Mouse (Mus musculus): ENCODE data around the gene Pomgnt2. TPM values are rescaled to one million over a fixed set of nuclear protein-coding genes. Genes with fewer than 3 reads are reported as not detected.

Gene Pomgnt2
- polyA plus RNA-seq, 1 experiment from 2014 or later = 8.8 TPM

DNA sequence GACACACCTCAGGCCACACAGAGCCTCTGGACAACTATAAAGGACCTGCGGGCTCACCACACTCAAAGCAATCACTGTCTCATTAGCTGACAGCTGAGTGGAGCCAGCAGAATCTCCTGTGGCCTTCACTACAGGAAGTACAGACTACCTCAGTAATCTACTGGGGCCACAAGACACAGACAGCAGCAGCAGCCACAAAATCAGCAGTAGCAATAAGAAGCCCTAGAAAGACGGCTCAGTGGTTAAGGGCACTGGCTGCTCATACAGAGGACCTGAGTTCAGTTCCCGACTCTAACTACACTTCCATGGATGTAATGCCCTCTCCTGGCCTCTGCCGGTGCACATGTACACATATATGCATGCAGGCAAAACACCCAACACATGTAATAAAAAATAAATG lies 23.4 kb upstream of the Pomgnt2 start:
- Histone ChIP-seq H3K27ac (ENCODE audit: low read depth, low read length) (no peak overlapping the region), H3K4me2 (no peak overlapping the region), H3K4me1 (ENCODE audit: control insufficient read depth, insufficient read depth, low read length) (peaks cover 9% of the 10 kb centered on the region), H3K9me3 (replicated peaks; ENCODE audit: control insufficient read depth, low read length) (no peaks in the 10 kb centered on the region), H3K9ac (ENCODE audit: low read depth, low read length) (no peak overlapping the region), H3K36me3 (ENCODE audit: control insufficient read depth, insufficient read depth, low read length) (no peaks in the 10 kb centered on the region), H3K27me3 (ENCODE audit: control insufficient read depth, insufficient read depth, low read length) (no peaks in the 10 kb centered on the region), H3K4me3 (ENCODE audit: low read depth, low read length) (no peak overlapping the region)
- ATAC-seq (replicated peaks; ENCODE audit: insufficient number of reproducible peaks, low FRiP score, low TSS enrichment) = no peak
- 74% methylated on average over 4 of the region's 4 CpGs for WGBS (ENCODE audit: insufficient replicate concordance)

DNA sequence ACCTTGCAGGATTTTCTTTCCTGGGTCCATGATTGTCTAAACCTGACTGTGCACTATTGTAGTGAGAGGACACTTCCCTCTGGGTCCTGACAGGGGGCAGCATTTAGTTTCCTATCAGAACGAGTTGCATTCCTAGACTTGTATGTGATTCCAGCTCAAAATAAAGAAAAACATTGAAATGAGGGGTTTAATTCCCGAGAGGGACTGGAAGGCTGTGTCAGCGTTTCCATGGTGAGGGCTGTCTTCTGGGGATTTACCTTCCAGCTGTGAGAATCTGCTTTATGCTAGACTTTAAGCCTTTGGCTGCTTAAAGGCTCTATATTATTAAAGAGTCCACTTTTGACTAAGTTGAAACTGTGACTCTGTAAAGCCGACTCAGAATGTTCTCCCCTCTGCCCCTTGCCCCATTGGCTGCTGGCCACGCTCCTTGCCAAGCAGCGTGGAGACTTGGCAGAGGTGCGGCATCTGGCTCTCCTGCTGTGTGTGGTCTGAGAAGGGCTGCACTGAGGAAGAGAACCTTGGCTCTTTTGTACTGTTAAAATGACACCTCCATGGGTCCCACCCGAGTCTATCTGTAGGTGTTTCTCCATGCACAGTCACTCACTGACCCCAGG lies 22.0 kb upstream of the Pomgnt2 start:
- Histone ChIP-seq H3K9me3 (replicated peaks; ENCODE audit: control insufficient read depth, low read length) (no peaks in the 10 kb centered on the region), H3K36me3 (ENCODE audit: control insufficient read depth, insufficient read depth, low read length) (no peaks in the 10 kb centered on the region), H3K4me2 (no peak overlapping the region; the same call in 1 of the 2 replicates), H3K4me3 (ENCODE audit: low read depth, low read length) (no peak overlapping the region), H3K9ac (ENCODE audit: low read depth, low read length) (no peak overlapping the region), H3K4me1 (ENCODE audit: control insufficient read depth, insufficient read depth, low read length) (peaks cover 9% of the 10 kb centered on the region), H3K27ac (ENCODE audit: low read depth, low read length) (0 out of 2 replicates have a peak overlapping the region, but pooled peaks have one; percentile 35), H3K27me3 (ENCODE audit: control insufficient read depth, insufficient read depth, low read length) (no peaks in the 10 kb centered on the region)
- WGBS (ENCODE audit: insufficient replicate concordance) = 20% methylated on average over 8 of the region's 8 CpGs
- peak; percentile 54; the same call in 1 of the 2 replicates for ATAC-seq (replicated peaks; ENCODE audit: insufficient number of reproducible peaks, low FRiP score, low TSS enrichment)

DNA sequence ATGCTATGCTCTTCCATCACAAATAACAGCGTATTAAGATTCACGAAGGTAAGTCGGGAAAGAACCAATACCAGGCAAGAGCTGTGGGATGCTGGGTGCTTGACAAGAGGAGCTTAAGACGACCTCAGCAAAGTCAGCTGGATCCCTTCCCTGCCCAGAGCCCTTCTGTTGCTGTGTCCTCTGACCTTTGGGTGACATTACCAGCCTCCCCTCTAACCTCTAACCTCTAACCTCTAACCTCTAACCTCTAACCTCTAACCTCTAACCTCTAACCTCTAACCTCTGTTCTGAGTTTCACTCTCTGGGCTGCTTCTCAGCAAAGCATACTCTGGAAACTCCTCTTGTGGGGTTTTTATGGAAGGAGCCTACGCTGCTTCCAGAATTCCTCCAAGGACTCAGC lies 21.2 kb upstream of the Pomgnt2 start:
- no peaks in the 10 kb centered on the region for H3K36me3 ChIP-seq (ENCODE audit: control insufficient read depth, insufficient read depth, low read length)
- H3K4me3 ChIP-seq (ENCODE audit: low read depth, low read length) = no peak overlapping the region
- no peak for ATAC-seq (replicated peaks; ENCODE audit: insufficient number of reproducible peaks, low FRiP score, low TSS enrichment)
- no peak overlapping the region for H3K27ac ChIP-seq (ENCODE audit: low read depth, low read length)
- no peak overlapping the region for H3K4me2 ChIP-seq
- peaks cover 5% of the 10 kb centered on the region for H3K4me1 ChIP-seq (ENCODE audit: control insufficient read depth, insufficient read depth, low read length)
- 75% methylated on average over 5 of the region's 5 CpGs for WGBS (ENCODE audit: insufficient replicate concordance)
- no peak overlapping the region for H3K9ac ChIP-seq (ENCODE audit: low read depth, low read length)
- H3K9me3 ChIP-seq (replicated peaks; ENCODE audit: control insufficient read depth, low read length) = no peaks in the 10 kb centered on the region
- no peaks in the 10 kb centered on the region for H3K27me3 ChIP-seq (ENCODE audit: control insufficient read depth, insufficient read depth, low read length)

DNA sequence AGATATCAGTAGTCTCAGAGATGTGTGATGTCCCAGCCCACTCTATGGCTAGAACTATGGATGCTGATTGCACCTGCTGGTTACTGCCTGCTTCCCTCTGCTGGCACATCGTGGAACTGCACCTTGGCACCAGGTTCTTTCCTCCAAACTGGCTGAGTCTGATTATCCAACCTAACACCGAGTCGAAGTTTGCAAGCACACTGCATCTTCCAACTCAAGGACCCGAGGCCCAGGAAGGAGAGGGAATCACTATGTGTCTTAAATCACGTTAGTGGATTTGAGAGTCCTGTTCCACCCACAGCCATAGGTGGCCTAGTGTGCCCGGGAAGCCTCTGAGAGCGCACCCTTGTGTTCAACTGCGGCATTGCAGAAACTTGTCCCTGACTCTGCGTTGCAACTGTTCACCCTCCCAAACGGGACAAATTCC lies 17.3 kb upstream of the Pomgnt2 start:
- Histone ChIP-seq H3K27ac (ENCODE audit: low read depth, low read length) (no peak overlapping the region), H3K4me3 (ENCODE audit: low read depth, low read length) (no peak overlapping the region), H3K27me3 (ENCODE audit: control insufficient read depth, insufficient read depth, low read length) (no peaks in the 10 kb centered on the region), H3K9ac (ENCODE audit: low read depth, low read length) (no peak overlapping the region), H3K36me3 (ENCODE audit: control insufficient read depth, insufficient read depth, low read length) (no peaks in the 10 kb centered on the region), H3K9me3 (replicated peaks; ENCODE audit: control insufficient read depth, low read length) (no peaks in the 10 kb centered on the region), H3K4me1 (ENCODE audit: control insufficient read depth, insufficient read depth, low read length) (peaks cover 5% of the 10 kb centered on the region), H3K4me2 (no peak overlapping the region)
- 17% methylated on average over 10 of the region's 10 CpGs for WGBS (ENCODE audit: insufficient replicate concordance)
- ATAC-seq (replicated peaks; ENCODE audit: insufficient number of reproducible peaks, low FRiP score, low TSS enrichment) = no peak

DNA sequence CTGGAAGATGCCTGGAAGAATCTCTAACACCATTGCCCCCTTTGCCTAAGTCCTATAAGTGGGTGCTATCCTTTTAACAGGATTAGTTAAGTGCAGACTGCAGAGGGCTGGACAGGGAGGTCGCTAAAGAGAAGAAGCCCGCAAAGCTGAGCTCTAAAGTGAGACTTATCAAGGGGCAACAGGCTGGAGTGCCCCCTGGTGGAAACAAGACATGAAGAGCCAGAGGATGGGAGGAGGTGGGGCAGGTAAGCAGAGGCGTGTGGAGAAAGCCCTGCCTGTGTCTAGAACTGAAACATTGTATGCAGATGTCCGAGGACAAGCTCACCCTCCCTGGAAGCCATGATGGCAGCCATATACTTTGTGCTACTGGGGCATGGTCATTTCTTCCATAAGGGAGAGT lies 16.7 kb upstream of the Pomgnt2 start:
- Histone ChIP-seq H3K27me3 (ENCODE audit: control insufficient read depth, insufficient read depth, low read length) (no peaks in the 10 kb centered on the region), H3K9me3 (replicated peaks; ENCODE audit: control insufficient read depth, low read length) (no peaks in the 10 kb centered on the region), H3K36me3 (ENCODE audit: control insufficient read depth, insufficient read depth, low read length) (no peaks in the 10 kb centered on the region), H3K4me3 (ENCODE audit: low read depth, low read length) (no peak overlapping the region), H3K27ac (ENCODE audit: low read depth, low read length) (no peak overlapping the region), H3K4me1 (ENCODE audit: control insufficient read depth, insufficient read depth, low read length) (no peaks in the 10 kb centered on the region; the same call in 1 of the 2 replicates), H3K4me2 (no peak overlapping the region), H3K9ac (ENCODE audit: low read depth, low read length) (no peak overlapping the region)
- WGBS (ENCODE audit: insufficient replicate concordance) = 63% methylated on average over 4 of the region's 4 CpGs
- no peak for ATAC-seq (replicated peaks; ENCODE audit: insufficient number of reproducible peaks, low FRiP score, low TSS enrichment)

DNA sequence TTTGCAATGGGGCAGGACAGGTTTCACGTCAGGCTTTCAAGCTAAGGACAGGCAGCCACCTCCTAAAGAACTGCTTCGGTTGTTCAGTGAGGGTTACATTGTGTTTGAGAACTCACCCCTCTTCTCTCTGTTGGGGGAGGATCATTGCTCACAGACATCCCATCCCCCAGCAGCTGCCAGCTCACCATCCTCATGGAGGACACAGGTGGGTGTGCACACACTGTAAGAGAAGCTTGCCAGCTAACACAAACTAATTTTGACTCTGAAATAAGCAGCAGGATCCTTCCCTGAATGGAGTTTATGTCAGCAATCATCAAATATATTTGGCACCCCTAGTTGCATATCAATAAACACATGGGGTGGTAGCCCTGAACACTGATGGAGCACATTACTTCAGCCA lies 15.9 kb upstream of the Pomgnt2 start:
- H3K4me3 ChIP-seq (ENCODE audit: low read depth, low read length) = no peak overlapping the region
- no peak for ATAC-seq (replicated peaks; ENCODE audit: insufficient number of reproducible peaks, low FRiP score, low TSS enrichment)
- H3K4me1 ChIP-seq (ENCODE audit: control insufficient read depth, insufficient read depth, low read length) = no peaks in the 10 kb centered on the region; the same call in 1 of the 2 replicates
- WGBS (ENCODE audit: insufficient replicate concordance) = 81% methylated on average over 2 of the region's 2 CpGs
- H3K9me3 ChIP-seq (replicated peaks; ENCODE audit: control insufficient read depth, low read length) = no peaks in the 10 kb centered on the region
- H3K36me3 ChIP-seq (ENCODE audit: control insufficient read depth, insufficient read depth, low read length) = no peaks in the 10 kb centered on the region
- H3K27me3 ChIP-seq (ENCODE audit: control insufficient read depth, insufficient read depth, low read length) = no peaks in the 10 kb centered on the region
- H3K27ac ChIP-seq (ENCODE audit: low read depth, low read length) = no peak overlapping the region
- H3K9ac ChIP-seq (ENCODE audit: low read depth, low read length) = no peak overlapping the region
- no peak overlapping the region for H3K4me2 ChIP-seq

DNA sequence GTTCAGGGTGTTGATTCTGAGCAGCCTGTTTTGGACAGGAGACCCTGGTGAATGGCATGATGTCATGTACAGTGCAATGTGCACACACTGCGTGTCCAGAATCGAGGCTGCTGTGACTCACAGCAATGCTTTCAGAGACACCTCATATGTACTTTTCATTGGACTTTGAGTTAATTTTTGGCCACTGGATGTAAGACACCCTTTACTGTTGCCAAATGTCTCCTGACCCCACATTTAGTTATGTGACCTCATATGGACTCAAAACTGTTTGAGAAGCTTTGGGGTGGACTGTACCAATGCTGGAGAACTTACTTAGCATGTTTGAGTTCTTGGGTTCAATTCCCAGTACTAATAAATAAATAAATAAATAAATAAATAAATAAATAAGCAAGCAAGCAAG lies 13.8 kb upstream of the Pomgnt2 start:
- Histone ChIP-seq H3K27ac (ENCODE audit: low read depth, low read length) (no peak overlapping the region), H3K27me3 (ENCODE audit: control insufficient read depth, insufficient read depth, low read length) (no peaks in the 10 kb centered on the region), H3K9me3 (replicated peaks; ENCODE audit: control insufficient read depth, low read length) (no peaks in the 10 kb centered on the region), H3K36me3 (ENCODE audit: control insufficient read depth, insufficient read depth, low read length) (no peaks in the 10 kb centered on the region), H3K9ac (ENCODE audit: low read depth, low read length) (no peak overlapping the region), H3K4me1 (ENCODE audit: control insufficient read depth, insufficient read depth, low read length) (no peaks in the 10 kb centered on the region), H3K4me3 (ENCODE audit: low read depth, low read length) (no peak overlapping the region), H3K4me2 (no peak overlapping the region)
- ATAC-seq (replicated peaks; ENCODE audit: insufficient number of reproducible peaks, low FRiP score, low TSS enrichment) = no peak
- 86% methylated on average over 2 of the region's 2 CpGs for WGBS (ENCODE audit: insufficient replicate concordance)

DNA sequence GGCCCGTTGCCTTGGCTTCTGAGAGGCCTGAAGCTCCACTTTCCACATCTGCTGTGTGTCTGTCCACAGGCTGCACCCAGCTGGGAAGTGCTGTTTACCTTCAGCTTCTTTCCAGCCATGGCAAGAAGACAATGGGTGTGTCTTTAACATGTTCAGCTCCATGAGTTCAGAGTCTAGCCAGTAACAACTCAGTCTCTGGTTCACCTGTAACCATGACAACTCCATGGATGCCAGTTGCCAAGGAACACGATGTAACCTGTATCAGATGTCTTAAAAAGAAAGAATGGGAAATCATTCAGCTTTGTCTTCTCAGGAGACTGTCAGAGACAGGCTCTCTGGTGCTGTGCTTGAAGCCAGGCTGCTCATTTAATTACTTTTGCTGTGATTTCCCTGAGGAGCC lies 12.0 kb upstream of the Pomgnt2 start:
- H3K4me1 ChIP-seq (ENCODE audit: control insufficient read depth, insufficient read depth, low read length) = no peaks in the 10 kb centered on the region
- ATAC-seq (replicated peaks; ENCODE audit: insufficient number of reproducible peaks, low FRiP score, low TSS enrichment) = no peak
- no peaks in the 10 kb centered on the region for H3K36me3 ChIP-seq (ENCODE audit: control insufficient read depth, insufficient read depth, low read length)
- no peak overlapping the region for H3K4me2 ChIP-seq
- H3K27me3 ChIP-seq (ENCODE audit: control insufficient read depth, insufficient read depth, low read length) = no peaks in the 10 kb centered on the region
- H3K9me3 ChIP-seq (replicated peaks; ENCODE audit: control insufficient read depth, low read length) = no peaks in the 10 kb centered on the region
- no peak overlapping the region for H3K27ac ChIP-seq (ENCODE audit: low read depth, low read length)
- no peak overlapping the region for H3K9ac ChIP-seq (ENCODE audit: low read depth, low read length)
- H3K4me3 ChIP-seq (ENCODE audit: low read depth, low read length) = no peak overlapping the region
- WGBS (ENCODE audit: insufficient replicate concordance) = 53% methylated on average over 2 of the region's 2 CpGs

DNA sequence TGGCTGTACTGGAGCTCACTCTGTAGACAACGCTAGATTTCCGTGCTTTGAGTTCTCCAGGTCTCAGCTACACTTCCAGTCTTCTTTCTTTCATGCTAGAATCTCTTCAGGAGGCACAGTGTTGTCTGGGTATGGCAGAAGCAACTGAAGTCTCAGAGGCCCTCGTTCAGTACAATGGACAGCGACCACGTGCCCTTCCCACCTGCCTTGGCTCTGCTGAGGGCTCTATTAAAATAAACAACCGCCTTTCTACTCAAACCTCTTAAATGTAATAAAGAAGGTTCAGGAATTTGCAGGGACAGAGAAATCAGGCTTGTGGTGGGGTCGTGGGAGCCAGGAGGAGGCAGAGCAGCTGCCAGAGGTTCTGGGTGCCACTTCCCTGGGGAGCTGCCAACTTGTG lies 9.7 kb upstream of the Pomgnt2 start:
- H3K27ac ChIP-seq (ENCODE audit: low read depth, low read length) = no peak overlapping the region
- H3K27me3 ChIP-seq (ENCODE audit: control insufficient read depth, insufficient read depth, low read length) = no peaks in the 10 kb centered on the region
- no peak overlapping the region for H3K4me2 ChIP-seq
- H3K9me3 ChIP-seq (replicated peaks; ENCODE audit: control insufficient read depth, low read length) = no peaks in the 10 kb centered on the region
- no peak for ATAC-seq (replicated peaks; ENCODE audit: insufficient number of reproducible peaks, low FRiP score, low TSS enrichment)
- no peak overlapping the region for H3K9ac ChIP-seq (ENCODE audit: low read depth, low read length)
- 6% methylated on average over 7 of the region's 7 CpGs for WGBS (ENCODE audit: insufficient replicate concordance)
- no peaks in the 10 kb centered on the region for H3K4me1 ChIP-seq (ENCODE audit: control insufficient read depth, insufficient read depth, low read length)
- H3K36me3 ChIP-seq (ENCODE audit: control insufficient read depth, insufficient read depth, low read length) = no peaks in the 10 kb centered on the region
- no peak overlapping the region for H3K4me3 ChIP-seq (ENCODE audit: low read depth, low read length)
